ENCODE assay signal across 8 mouse cellular contexts in genomic region chr15:100613584-100613983, GRCm38 (mm10). TPM values are rescaled to one million over a fixed set of nuclear protein-coding genes. Genes with fewer than 3 reads are reported as not detected.
A peak's percentile ranks its signal among the peaks of the same experiment; 100 is the strongest.
DNase-seq lines count a peak whose midpoint lies in the region; ATAC-seq lines count a peak whose summit lies in the region.

No protein-coding gene starts in this region.

- H3K9ac ChIP-seq in forebrain, embryonic 15.5 days (replicated peaks) = no peak overlapping the region

- H3K36me3 ChIP-seq in forebrain, embryonic 15.5 days = peaks cover 13% of the 10 kb centered on the region

- no peaks in the 10 kb centered on the region for H3K27me3 ChIP-seq in forebrain, embryonic 15.5 days

- no peak for ATAC-seq in forebrain, embryonic 15.5 days (replicated peaks)

- peak; percentile 85 for DNase-seq in MEL-GATA-1-ER (ENCODE audit: extremely low read depth, low read depth)
- DNase-seq in cerebellum, adult 18-20 months = peak; percentile 77 to 89
- DNase-seq in heart, postnatal 4 days = peak; percentile 89
- DNase-seq in layer of hippocampus, postnatal 10 days (ENCODE audit: low spot score in 2 of 2) = peak; percentile 86 to 88
- DNase-seq in lung, postnatal 10 days = peak; percentile 87
- peak; percentile 77 for DNase-seq in ovary, postnatal 36 days (ENCODE audit: low spot score)
- peak; percentile 79 for DNase-seq in thymus, postnatal 14 days

- no peaks in the 10 kb centered on the region for H3K9me3 ChIP-seq in forebrain, embryonic 15.5 days

- no peak overlapping the region for H3K27ac ChIP-seq in forebrain, embryonic 15.5 days (replicated peaks)

- H3K4me2 ChIP-seq in forebrain, embryonic 15.5 days (replicated peaks) = peak overlapping the region; percentile 41

- H3K4me3 ChIP-seq in forebrain, embryonic 15.5 days = peak overlapping the region; percentile 23

- WGBS in forebrain, embryonic 15.5 days = 8% methylated on average over 16 of the region's 16 CpGs

- peaks cover 23% of the 10 kb centered on the region for H3K4me1 ChIP-seq in forebrain, embryonic 15.5 days

RNA-seq across cellular contexts. Expression of gene Dazap2, which starts 1.6 kb away (rescaled TPM):
- polyA plus RNA-seq in forebrain, embryonic 15.5 days (2015; fragmentation: Nextera tagmentation; extraction: Ambion mirVana) = 155 and 161 TPM in 2 replicates
- 100 to 1,000 TPM; 147 to 155 TPM for total RNA-seq in heart, postnatal 4 days (2021)
- 10 to 100 TPM; 78.4 to 92.4 TPM for total RNA-seq in layer of hippocampus, postnatal 10 days (2021)

RNA-seq across cellular contexts. Expression of gene Pou6f1, which starts 13.8 kb away (rescaled TPM):
- polyA plus RNA-seq in forebrain, embryonic 15.5 days (2015; fragmentation: Nextera tagmentation; extraction: Ambion mirVana) = 50.4 and 51.3 TPM in 2 replicates
- 10 to 100 TPM; 26.3 to 29.3 TPM for total RNA-seq in heart, postnatal 4 days (2021)
- 100 to 1,000 TPM; 104 to 107 TPM for total RNA-seq in layer of hippocampus, postnatal 10 days (2021)

RNA-seq across cellular contexts. Expression of gene Smagp, which starts 23.2 kb away (rescaled TPM):
- polyA plus RNA-seq in forebrain, embryonic 15.5 days (2015; fragmentation: Nextera tagmentation; extraction: Ambion mirVana) = 1.8 and 2.5 TPM in 2 replicates
- 10 to 100 TPM; 21.6 to 22.6 TPM for total RNA-seq in heart, postnatal 4 days (2021)
- 1 to 10 TPM; 1.7 to 4.1 TPM for total RNA-seq in layer of hippocampus, postnatal 10 days (2021)

RNA-seq across cellular contexts. Expression of gene Bin2, which starts 55.8 kb away (rescaled TPM):
- 1.2 and 2.0 TPM in 2 replicates for polyA plus RNA-seq in forebrain, embryonic 15.5 days (2015; fragmentation: Nextera tagmentation; extraction: Ambion mirVana)
- total RNA-seq in heart, postnatal 4 days (2021) = 1 to 10 TPM; 1.6 to 2.0 TPM
- 1 to 10 TPM; 3.9 to 4.8 TPM for total RNA-seq in layer of hippocampus, postnatal 10 days (2021)

Comparison
In these comparisons a context has a peak if more than half of its experiments do, and no peak if none do; other contexts are left out.
1. RNA of gene Smagp, which starts 23.2 kb away (total RNA-seq): 21.6 to 22.6 TPM in heart, postnatal 4 days; 1.7 to 4.1 TPM in layer of hippocampus, postnatal 10 days; every median in the first group is over 4 times any median in the second.
2. Peak in every context shown above with its lines, with median percentiles within 50 percentile points of each other: DNase-seq.